Mouse (Mus musculus) bone marrow, adult 2 months (tissue): ENCODE data around the gene Fignl2. TPM values are rescaled to one million over a fixed set of nuclear protein-coding genes. Genes with fewer than 3 reads are reported as not detected.

Experiments used
- H3K27ac ChIP-seq: fragments of 200-500 bp; 2 replicates; pipeline ENCODE4 v1.5.1; 2012; ENCODE audit warnings: low read depth, mild to moderate bottlenecking, control low read depth, inconsistent platforms, low read length; ENCODE audit not compliant: control insufficient read depth, poor library complexity, insufficient read depth
- H3K4me1 ChIP-seq: fragments of 200-500 bp; 2 replicates; pipeline ENCODE4 v1.6.1; 2011; ENCODE audit warnings: low read length; ENCODE audit not compliant: control insufficient read depth, insufficient read depth
- H3K4me3 ChIP-seq: fragments of 200-500 bp; replicated peaks from 2 replicates; pipeline ENCODE3; 2011; ENCODE audit warnings: mild to moderate bottlenecking, low read depth, low read length, control low read depth; ENCODE audit not compliant: control insufficient read depth
- CTCF ChIP-seq: fragments of 200-500 bp; IDR thresholded peaks from 2 replicates; pipeline ENCODE4 v1.5.1; 2011; ENCODE audit warnings: low read length, control low read depth; ENCODE audit not compliant: control insufficient read depth, insufficient read depth
- POLR2A ChIP-seq: fragments of 200-500 bp; IDR thresholded peaks from 2 replicates; pipeline ENCODE4 v1.6.1; 2011; ENCODE audit warnings: low read depth, mild to moderate bottlenecking, control low read depth, low read length, borderline replicate concordance; ENCODE audit not compliant: control insufficient read depth
- WGBS: fragments of 180-500 bp; shearing (Covaris S2); methylation state at CpG from one replicate; pipeline ENCODE4 v1.1.7; 2018; 5-methylcytosine and 5-hydroxymethylcytosine counted together
- polyA plus RNA-seq: library from polyadenylated mRNA; stranded (reverse); fragments of >200 nt; gene quantifications from 2 replicates; pipeline ENCODE4 v1.2.4, GENCODE M21; 2011; ENCODE audit warnings: low replicate concordance; ENCODE audit not compliant: missing spikeins, insufficient read depth, insufficient read length

The Fignl2 gene
- polyA plus RNA-seq, 1 experiment, result 1.9 TPM

GRCm38 (mm10) chr15:101041966-101042365 is 36.4 kb downstream of the Fignl2 start:
- Histone ChIP-seq H3K27ac (no peak overlapping the region), H3K4me1 (no peaks in the 10 kb centered on the region), H3K4me3 (no peak overlapping the region)
- WGBS, result 48% methylated on average over 6 of the region's 6 CpGs
- TF ChIP-seq POLR2A (no peak), CTCF (no peak)

GRCm38 (mm10) chr15:101039651-101040050 is 38.7 kb downstream of the Fignl2 start:
- TF ChIP-seq CTCF (peak; percentile 25; the same call in 1 of the 2 replicates), POLR2A (no peak)
- Histone ChIP-seq H3K27ac (no peak overlapping the region), H3K4me3 (no peak overlapping the region), H3K4me1 (no peaks in the 10 kb centered on the region)
- 42% methylated on average over 17 of the region's 17 CpGs for WGBS

- H3K27ac ChIP-seq, result no peak overlapping the region
- WGBS, result 67% methylated on average over 2 of the region's 2 CpGs
- TF ChIP-seq CTCF (no peak), POLR2A (no peak)
- no peak overlapping the region for H3K4me3 ChIP-seq
- H3K4me1 ChIP-seq, result no peaks in the 10 kb centered on the region
Observed at GRCm38 (mm10) chr15:101028960-101029359, 49.4 kb downstream of the Fignl2 start.

GRCm38 (mm10) chr15:101011352-101011751 is 67.0 kb downstream of the Fignl2 start:
- no peak overlapping the region for H3K4me3 ChIP-seq
- no peaks in the 10 kb centered on the region; the same call in 1 of the 2 replicates for H3K4me1 ChIP-seq
- 70% methylated on average over 6 of the region's 6 CpGs for WGBS
- H3K27ac ChIP-seq, result no peak overlapping the region
- TF ChIP-seq CTCF, result no peak
- no peak for TF ChIP-seq POLR2A

GRCm38 (mm10) chr15:101008386-101009010 is 69.9 kb downstream of the Fignl2 start:
- Histone ChIP-seq H3K4me1 (no peaks in the 10 kb centered on the region; the same call in 1 of the 2 replicates), H3K27ac (no peak overlapping the region), H3K4me3 (no peak overlapping the region)
- 71% methylated on average over 14 of the region's 14 CpGs for WGBS
- TF ChIP-seq POLR2A (no peak), CTCF (no peak)

GRCm38 (mm10) chr15:101007236-101007635 is 71.1 kb downstream of the Fignl2 start:
- Histone ChIP-seq H3K27ac (no peak overlapping the region), H3K4me1 (no peaks in the 10 kb centered on the region; the same call in 1 of the 2 replicates), H3K4me3 (no peak overlapping the region)
- TF ChIP-seq CTCF (no peak), POLR2A (no peak)
- 66% methylated on average over 7 of the region's 7 CpGs for WGBS

- H3K27ac ChIP-seq, result no peak overlapping the region
- 11% methylated on average over 14 of the region's 15 CpGs for WGBS
- no peaks in the 10 kb centered on the region; the same call in 1 of the 2 replicates for H3K4me1 ChIP-seq
- no peak for TF ChIP-seq CTCF
- no peak for TF ChIP-seq POLR2A
- H3K4me3 ChIP-seq, result no peak overlapping the region
Observed at GRCm38 (mm10) chr15:101006251-101007040, 71.9 kb downstream of the Fignl2 start.

- 71% methylated on average over 8 of the region's 8 CpGs for WGBS
- H3K27ac ChIP-seq, result no peak overlapping the region
- TF ChIP-seq POLR2A (no peak), CTCF (no peak)
- no peak overlapping the region for H3K4me3 ChIP-seq
- H3K4me1 ChIP-seq, result no peaks in the 10 kb centered on the region; the same call in 1 of the 2 replicates
Observed at GRCm38 (mm10) chr15:101005717-101006116, 72.7 kb downstream of the Fignl2 start.
